In the genomic region with DNA sequence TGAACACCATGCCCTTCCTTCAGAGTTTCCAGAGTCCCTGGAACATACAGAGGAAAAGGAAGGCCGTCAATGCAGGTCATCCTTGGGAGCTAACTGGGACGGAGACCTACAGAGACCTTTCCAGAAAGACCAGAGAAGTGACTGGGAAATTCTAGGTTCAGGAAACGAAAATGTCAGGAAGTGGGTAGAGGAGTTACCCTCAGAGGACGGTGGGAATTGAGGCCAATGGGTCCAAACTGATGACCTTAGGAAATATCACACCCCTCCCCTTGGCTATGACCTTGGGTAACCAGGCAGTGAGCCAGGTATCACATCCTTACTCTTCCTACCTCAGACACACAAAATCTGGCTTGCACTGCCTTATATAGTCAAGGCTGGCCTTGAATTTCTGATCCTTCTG, we compare ENCODE assay signal across 12 mouse cellular contexts. TPM values are rescaled to one million over a fixed set of nuclear protein-coding genes. Genes with fewer than 3 reads are reported as not detected.
"Had no signal": no experiment of that assay in that cellular context is flagged by ENCODE, and none has a peak within 500 bp of the region (broad histone marks: within the 10 kb centered on the region; RNA-seq: fewer than 3 reads in every experiment).

No protein-coding gene starts in this region.

- DNase-seq: kidney, adult 11 months; kidney, postnatal 10 days; lung, adult 2 months; lung, postnatal 4 days; midbrain, embryonic 14.5 days; right cerebral cortex, adult 18-20 months; right cerebral cortex, postnatal 25 days; thymus, adult 18-20 months; thymus, postnatal 14 days had no signal

RNA-seq across cellular contexts. Expression of a gene that starts 41.7 kb away (rescaled TPM):
- total RNA-seq: layer of hippocampus, adult 8-10 months; left cerebral cortex, adult 18-20 months; left cerebral cortex, postnatal 10 days had no signal
